Mouse (Mus musculus) cerebellum, postnatal 4 days (tissue): ENCODE results near the gene 6030458C11Rik.

Source experiments
- DNase-seq, 2 experiments: peaks; one replicate each; pipeline ENCODE4 v3.0.0; 2022; ENCODE audit warnings: low spot score in 2 of 2, mixed read lengths in 1 of 2

6030458C11Rik gene

DNA sequence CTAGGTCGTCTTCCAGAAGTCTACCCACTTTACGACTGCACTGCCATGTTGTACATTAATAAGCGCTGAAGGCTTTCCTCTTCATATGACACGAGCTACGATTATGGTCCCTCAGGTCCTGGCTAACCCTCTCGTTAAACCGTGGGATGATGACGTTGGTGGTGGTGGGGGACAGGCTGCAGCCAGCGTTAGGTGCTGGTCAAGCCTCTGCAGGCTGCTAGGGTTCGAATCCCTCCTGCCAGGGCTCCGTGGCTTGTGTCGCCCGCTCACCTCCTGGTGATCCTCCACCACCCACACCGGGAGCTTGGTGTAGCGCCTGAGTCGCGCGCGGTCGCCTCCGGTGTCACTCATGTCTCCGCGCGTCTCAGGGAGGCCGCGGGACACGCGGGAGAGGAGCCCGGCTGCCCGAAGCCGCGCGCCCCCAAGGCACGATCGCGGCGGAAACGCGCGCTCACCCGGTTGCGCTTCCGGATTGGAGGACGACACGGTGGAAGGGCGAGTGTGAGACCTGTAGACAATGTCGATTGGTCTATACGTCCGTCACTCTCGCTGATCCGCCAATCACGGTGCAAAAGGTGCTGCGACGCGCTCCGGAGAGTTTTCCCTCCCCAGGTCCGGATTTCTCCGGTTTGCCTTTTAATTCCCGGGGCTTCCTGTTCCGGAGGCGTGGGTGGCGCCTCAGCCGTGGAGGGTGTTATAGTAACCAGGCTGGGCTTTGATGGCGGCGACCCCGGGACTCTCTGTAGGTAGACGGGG lies at the start of gene 6030458C11Rik, which contains the start of gene Drosha:
Gene 6030458C11Rik (minus strand): TSS at position 453 of the 756 bp plus-strand sequence.
Gene Drosha (plus strand): TSS at position 619 of the 756 bp plus-strand sequence.
- peak; percentile 98 to 99 for DNase-seq

DNA sequence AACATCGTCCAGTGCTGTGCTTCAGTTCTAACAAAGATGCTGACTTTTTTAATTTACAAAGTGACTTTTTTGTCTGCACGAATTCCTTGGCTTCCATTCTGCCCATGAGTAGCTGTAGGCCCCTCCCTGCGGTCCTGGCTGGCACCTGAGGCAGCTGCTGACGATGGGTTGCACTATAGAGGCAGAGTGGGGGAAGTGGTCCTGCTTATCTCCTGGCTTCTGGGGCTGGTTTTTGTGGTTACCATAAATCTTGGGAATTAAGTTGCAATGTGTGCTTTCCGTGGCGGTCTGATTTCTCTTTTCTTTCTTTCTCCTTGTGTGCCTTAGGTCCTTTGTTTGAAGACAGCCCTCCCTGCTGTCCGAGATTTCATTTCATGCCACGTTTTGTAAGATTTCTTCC lies 42.8 kb upstream of the 6030458C11Rik start:
- DNase-seq = no peak

DNA sequence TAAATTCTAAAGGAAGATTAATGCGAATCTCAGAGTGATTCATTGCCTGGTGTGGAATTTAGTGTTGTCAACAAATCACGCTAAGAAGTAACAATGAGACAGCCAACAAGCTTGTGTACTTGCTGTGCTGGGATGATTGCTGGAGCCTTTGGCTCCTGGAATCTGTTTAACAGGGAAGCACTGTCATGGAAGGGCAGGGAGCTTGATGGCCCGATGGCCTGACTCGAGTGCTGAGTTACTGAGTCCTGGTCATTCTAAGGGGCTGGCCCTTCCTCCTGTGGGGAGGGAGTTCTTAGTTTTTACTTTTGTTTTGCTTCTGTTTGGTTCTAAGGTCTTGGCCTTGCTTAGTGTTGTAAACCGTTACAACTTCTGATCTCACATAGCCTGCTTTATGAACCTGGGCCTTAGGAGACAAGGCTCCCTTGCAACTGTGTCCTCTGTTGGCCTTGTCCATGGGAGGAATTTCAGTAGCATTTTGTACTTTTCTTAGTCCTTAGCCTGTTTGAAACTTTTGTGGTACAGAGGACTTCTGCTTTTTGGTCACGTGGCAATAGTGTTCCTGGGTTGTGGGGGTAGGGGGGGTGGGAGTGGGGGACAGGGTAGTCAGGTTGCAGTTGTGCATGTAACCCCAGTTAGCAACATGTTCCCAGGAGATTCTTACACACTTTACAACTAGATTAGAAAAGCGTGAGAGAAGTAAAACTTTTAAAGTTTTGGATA lies 41.3 kb upstream of the 6030458C11Rik start:
- DNase-seq = no peak

DNA sequence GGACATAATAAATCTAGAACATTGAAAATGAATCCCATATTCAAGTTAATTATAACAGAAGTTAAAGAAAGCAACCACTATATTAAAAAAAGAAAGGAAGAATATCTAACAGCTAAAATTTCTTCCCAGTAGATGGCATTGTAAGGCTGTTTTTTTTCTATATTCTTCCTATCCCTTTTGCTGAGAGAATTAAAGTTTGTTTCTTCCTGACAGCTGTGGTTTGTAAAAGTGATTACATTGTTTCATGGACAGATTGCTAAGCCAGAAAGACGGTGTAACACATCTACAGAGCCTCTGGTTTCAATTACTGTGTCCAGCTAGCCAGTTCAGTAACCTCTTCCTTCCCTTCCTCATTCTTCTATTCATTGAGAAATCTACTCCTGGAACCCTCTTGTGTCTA lies 39.2 kb upstream of the 6030458C11Rik start:
- DNase-seq = no peak

DNA sequence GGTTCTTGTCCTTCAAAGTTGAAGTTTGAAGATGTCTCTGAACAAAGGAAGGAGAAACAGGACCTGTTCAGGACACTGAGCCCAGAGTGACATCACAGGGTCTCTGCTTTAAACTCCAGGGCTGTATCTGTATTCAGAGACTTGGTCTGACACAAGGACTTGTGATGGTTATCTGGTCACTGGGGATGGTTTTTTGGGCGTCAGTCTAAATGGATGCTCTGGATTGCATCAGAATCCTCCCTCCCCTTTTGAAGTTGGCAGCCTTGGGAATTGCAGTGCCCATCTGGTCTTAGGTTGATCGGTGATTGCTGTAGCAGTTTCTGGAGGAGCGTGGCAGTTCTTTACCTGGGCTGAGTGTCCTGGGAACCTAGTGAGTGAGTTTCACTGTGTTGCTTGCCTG lies 37.6 kb upstream of the 6030458C11Rik start:
- DNase-seq = no peak

DNA sequence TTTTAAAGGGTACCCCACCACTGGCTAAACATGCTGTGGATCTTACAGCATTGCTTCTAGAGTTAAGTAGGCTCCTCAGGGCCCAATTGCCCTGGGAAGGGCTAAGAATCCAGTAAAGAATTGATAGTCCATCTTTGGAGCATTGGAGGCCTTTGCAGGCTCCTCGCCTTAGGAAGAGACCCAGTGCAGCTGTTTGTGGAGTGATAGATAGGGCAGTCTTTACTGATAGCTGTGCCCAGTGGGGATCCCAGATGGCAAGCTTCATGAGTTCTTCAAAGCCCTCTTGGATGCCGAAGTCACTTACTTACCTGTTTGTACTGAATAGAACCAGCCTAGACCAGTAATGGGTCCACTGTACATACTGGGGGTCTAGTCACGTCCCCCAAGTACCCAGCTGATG lies 34.2 kb upstream of the 6030458C11Rik start:
- DNase-seq = no peak

DNA sequence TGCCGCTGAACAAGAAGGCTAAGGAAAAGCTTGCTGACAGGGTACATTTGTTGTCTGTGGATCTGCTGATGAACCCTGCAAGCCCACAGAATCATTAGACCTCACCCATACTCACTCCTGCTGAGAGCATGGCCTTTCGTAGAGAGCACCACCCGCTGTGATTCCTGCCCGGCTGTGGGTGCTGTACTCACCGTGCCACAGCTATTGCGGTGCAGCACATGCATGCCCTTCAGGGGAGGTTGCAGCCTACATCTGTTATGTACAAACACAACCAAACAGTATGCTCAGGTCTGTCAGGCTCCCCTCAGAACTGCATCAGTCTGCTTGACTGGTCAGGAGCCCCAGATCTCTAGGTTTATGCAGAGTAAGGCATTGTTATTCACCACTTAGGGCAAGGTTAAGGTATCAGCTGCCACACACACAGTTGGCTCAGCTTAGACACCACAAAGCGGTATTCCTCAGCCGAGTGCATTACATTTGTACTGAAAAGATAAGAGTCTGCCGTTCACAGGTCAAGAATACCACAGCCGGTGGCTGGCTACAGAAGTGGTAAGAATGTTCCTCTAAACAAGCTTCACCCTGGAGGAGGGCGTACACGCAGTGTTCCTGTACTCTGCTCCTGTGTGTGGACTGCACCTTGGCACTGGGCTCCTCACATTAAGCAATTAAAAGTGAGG lies 33.5 kb upstream of the 6030458C11Rik start:
- no peak for DNase-seq

DNA sequence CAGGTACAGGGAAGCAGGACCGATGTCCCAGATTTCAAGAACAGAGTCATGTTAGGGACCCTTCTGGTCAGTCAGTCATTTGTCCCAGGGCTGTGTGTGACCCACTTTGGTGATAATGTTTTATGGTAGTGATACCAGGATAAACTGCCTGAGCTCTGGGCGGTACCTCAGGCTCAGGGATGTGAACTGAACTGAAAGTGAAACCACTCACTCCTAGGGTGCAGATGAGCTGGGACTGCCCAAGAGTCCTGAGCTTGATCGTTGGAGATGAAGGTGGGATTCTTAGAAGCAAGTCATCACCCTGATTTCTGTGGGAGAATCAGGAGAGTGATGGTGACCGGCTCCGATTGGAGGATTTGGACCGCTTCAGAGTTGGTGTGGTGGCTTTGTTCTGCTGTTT lies 32.3 kb upstream of the 6030458C11Rik start:
- no peak for DNase-seq

DNA sequence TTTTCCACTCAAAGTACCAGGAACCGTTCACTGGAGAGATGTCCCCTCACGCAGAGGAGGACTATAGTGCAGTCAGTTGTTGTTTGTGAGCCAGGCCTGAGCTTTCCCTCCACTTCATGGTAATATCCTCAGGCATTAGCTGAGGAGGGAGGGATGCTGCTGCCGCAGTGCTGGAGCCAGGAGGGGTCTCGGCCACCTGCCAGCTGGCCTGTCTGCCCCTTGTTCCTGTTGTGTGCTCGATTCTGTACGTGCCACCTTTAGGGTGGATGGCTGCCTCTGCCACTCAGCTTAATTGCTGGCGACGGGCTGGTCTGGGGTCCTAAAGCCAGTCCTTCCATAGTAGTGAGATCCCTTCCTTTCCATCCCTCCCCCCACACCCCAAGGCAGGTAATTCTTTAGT lies 29.0 kb upstream of the 6030458C11Rik start:
- peak in 1 of 2 experiments; percentile 12 for DNase-seq

DNA sequence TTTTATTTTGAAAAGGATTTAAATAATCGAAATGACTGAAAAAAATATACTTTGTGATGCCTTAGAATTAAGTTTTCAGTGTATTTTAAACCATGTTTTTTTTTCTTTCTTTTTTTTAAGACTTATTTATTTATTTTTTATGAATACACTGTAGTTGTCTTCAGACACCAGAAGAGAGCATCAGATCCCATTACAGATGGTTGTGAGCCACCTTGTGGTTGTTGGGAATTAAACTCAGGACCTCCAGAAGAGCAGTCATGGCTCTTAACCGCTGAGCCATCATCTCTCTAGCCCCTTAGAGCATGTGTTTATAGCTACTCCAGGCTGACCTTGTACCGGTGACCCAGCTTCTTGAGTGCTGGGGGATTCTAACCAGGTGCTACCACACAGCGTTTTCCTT lies 24.9 kb upstream of the 6030458C11Rik start:
- no peak for DNase-seq

DNA sequence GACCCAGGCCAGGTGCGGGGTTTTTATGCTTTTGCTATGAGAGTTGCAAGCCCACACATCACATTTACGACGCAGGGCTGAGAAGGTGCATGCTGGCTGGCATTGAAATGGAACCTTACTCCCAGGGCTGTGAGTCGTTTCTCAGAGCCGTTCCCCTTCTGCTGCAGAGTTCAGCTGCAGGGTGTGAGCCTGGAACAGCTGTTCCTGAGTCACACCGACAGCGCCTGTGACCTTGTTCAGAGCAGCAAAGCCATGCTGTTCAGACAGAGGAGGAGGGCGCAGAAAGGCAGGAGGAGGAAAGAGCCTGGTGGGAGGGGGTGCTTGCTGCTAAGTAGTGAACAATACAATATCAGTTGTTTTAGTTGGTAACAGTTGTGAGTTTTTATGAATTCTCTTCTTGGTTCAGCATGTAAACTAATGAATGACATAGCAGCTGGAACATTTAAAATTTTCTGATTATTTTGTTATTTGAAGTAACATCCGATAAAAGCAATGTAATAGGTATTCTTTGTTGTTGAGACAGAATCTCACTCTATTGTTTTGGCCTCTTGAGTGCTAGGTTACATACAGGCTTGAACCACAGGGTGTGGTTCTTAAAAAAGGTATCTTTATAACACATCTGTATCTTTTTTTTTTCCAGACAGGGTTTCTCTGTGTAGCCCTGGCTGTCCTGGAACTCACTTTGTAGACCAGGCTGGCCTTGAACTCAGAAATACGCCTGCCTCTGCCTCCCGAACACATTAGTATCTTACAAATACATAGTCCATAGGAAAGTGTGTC lies 23.9 kb upstream of the 6030458C11Rik start:
- DNase-seq = no peak

DNA sequence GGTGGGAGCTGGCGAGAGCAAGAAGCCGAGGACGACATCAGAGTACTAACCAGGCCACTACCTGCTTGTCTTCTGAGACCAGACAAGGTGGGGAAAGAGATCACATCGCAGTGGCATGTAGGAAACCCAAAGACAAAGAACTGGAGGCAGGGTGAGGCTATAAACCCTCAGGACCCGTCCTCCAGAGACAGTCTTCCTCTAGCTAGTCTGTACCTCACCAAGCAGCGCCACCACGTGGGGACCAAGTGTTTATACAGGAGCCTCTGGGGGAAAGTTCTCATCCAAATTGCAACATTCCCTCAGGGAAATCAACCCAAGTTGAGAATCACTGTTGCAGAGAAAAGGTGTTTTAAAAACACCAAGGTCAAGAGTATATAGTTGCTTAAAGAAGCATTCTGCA lies 18.4 kb upstream of the 6030458C11Rik start:
- DNase-seq = no peak

DNA sequence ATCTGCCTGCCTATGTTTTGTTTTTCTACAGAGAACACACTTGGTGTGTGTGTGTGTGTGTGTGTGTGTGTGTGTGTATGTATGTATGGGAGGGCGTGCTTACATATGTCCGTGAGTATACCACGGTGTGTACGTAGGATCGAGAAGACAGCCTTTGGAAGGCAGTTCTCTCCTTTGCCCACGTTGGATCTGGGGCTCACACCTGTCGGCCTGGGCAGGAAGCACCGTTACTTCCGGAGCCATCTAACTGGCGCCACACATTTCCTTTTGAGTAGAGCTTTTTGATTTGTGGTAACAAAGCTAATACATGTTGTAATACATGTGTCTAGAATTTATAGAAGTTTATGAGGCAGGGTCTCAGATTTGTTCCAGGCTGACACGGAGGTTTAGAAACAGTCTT lies 16.3 kb upstream of the 6030458C11Rik start:
- no peak for DNase-seq

DNA sequence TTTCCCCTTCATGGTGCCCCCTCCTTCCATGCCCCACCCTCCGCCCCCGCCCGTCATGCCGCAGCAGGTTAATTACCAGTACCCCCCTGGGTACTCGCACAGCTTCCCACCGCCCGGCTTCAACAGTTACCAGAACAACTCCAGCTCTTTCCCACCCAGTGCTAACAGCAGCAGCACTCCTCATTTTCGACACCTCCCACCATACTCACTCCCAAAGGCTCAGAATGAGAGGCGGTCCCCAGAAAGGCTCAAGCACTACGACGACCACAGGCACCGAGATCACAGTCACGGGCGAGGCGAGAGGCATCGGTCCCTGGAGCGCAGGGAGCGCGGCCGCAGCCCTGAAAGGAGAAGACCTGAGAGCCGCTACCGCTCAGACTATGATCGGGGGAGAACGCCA lies 9.8 kb upstream of the 6030458C11Rik start:
- DNase-seq = no peak

DNA sequence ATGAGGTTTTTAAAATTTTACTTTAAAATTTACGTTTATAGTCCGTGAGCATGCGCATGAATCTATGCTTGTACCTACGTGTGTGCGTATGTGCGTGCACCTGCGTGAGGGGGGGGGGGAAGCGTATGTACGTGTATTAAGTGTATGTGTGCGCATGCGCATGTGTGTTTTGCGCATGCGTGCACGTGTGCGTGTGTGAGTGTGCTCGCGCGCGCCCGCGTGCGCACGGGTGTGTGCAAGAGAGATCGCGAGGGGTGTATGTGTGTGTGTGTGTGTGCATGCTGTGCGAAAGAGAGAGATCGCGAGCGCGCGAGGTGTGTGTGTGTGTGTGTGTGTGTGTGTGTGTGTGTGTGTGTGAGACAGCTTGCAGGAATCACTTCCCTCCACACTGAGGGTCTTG lies 8.9 kb upstream of the 6030458C11Rik start:
- DNase-seq = no peak

DNA sequence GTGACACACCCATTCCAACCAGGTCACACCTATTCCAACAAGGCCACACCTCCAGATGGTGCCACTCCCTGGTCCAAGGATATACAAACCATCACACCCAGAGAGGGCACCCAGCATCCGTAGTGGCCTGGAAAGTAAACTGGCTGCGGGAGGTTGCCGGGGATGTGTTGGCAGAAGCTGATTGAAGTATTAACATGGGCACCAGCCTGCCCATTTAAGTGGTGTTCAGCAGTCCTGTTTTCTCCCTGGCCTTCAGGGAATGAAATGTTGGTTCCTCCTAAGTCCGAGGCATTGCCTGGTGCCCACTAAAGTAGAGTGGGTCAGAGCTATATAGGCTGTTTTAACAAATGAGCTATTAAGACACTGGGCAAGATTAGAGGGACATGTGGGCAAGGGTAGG lies 8.2 kb upstream of the 6030458C11Rik start:
- no peak for DNase-seq

DNA sequence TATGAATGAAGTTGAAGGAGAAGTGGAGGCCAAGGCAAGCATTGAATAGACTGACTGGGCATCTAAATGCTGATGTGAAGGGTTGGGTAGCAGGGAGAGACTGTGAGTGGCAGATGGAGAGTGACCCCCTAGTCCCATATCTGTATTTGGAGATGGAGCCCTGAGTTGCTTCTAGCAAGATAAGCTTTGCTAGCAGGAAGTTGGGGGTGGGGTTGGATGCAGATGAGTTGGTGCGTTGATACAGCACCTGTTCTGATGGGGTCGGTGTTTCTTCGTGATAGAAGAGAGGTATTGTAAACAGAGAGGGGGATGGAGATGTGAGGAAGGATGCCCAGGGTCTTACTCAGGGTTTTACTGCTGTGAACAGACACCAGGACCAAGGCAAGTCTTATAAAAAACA lies 5.4 kb upstream of the 6030458C11Rik start:
- no peak for DNase-seq

DNA sequence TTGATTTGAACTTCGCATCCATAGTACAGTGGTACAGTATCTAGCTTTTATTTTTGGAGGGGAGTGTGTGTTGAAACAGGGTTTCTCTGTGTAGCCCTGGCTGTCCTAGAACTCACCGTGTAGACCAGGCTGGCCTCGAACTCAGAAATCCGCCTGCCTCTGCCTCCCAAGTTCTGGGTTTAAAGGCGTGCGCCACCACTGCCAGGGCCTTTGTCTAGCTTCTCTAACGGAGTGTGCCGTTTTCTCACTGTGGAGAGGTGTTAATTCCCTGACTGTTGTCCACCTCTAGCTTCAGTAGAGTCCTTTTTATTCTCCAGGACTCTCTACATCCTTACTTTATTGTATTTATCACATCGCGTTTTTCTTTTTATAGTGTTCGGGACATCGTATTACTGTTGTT lies 959 bp upstream of the 6030458C11Rik start:
- DNase-seq = no peak

DNA sequence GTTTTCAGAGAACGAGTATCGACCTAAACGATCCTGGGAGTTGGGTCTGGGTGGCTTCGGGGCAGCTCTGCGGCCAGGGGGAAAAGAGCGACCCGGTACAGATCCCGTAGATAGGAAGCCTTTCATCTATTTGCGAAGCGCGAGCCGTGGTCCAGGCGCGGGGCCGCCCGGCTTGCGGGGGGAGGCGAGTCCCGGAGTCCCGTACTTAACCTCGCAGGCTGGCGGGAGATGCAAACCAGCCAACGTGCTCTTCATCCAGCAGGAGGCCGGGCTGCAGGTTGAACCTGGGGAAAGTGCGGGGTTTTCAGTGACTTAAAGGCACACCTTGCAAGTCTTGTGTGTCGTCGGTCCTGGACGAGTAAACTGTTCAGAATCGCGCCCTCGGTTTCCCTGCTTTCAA lies 516 bp upstream of the 6030458C11Rik start:
- no peak for DNase-seq

DNA sequence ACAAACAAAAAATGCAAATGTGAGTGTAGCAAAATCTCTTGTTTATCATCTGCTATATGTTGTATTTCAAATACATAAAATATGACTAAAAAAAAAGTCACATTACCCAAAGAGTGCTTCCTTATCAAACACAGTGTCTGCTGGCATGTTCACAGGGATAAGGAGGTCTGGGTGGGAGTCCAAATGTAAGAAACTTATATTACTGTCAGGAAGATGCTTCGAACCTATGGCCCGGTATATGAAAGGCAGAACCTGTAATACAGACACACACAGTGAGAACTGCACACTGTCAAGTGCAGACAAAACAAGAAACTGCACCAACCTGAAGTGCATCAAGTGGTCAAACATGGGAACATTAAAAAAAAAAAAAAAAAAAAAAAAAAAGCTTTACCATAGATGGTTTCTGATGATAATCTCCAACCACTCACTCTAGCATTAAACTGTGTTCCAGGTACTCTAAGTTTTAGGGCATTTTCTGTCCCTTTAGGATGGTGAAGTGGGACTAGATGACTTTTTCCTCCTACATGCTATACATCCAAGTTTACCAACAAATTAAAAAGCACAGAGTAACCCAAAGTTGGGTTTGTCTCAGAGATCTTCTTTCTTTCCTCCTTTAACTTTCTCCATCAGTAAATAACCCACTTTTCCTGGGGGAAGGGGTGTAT lies 862 bp downstream of the 6030458C11Rik start:
- no peak for DNase-seq
